Mouse (Mus musculus) adrenal gland, postnatal 10 days (tissue): ENCODE measurements around the gene Mtus2. TPM values are rescaled to one million over a fixed set of nuclear protein-coding genes. Genes with fewer than 3 reads are reported as not detected.

ENCODE experiments used
- DNase-seq: peaks from one replicate; pipeline ENCODE4 v3.0.0; 2021; ENCODE audit warnings: mixed read lengths
- total RNA-seq, 2 experiments: library from RNA; stranded (reverse); gene quantifications; 2 replicates each; pipeline ENCODE4 v1.2.3; 2021

Gene Mtus2
- total RNA-seq, 2 experiments from 2014 or later, result 2.6 to 3.4 TPM

DNA sequence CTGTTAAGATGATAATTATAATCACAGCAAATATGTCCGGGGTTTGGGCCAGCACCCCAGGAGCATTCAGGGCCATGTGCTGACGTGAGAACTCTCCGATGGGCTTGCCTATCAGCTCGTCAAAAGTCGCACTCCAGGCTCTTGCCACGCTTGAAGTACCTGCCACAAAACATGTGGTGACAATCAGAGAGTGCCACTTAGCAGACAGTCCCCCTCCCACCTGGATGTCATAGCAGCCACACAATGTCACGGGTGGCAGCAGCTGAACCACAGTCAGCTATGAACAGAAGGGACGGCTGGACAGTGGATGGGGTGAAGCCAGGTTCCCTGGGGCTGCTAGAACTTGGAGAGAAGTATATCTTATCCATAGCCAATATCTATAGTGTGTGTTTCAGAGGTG, 391.0 kb downstream of the Mtus2 start:
- DNase-seq, result no peak

GRCm38 (mm10) chr5:148349327-148350011, 392.3 kb downstream of the Mtus2 start:
- DNase-seq, result peak; percentile 65

DNA sequence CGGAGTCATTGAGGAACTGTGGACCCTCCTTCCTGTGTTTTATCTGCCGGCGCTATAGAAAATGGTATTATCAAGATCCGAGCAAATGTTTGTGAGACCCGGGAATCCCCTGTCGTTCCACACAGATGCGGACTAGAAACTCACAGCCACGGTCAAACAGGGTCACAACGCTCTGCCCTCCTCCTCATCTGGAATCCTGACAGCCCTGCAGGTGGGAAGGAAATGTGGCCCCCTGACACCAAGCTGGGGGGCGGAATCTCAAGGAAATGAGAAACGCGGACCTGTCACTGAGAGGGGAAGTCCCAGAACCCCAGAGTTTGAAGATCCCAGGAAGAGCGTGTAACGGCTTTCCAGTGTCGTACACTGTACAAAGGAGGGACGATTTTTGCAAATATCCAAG, 396.3 kb downstream of the Mtus2 start:
- no peak for DNase-seq

- DNase-seq, result no peak
Measured at GRCm38 (mm10) chr5:148354536-148354935, 397.4 kb downstream of the Mtus2 start.

DNA sequence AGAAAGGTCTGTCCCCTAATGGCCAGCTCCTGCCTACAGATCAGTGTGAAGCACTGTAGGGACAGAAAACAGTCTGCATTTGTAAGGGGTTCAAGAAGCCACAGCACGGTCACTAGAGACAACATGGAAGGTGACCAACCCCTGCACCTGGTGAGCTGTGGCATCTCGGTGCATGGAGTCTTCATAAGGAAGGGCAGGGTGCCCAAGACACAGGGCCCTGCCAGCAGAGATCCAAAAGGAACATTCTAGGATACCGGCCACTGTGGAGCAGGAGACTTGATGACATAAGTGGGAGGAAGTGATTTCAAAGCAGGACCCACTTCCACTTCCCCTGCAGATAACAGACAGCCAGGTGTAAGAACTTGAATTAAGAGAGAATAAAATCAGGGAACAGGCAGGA, 398.7 kb downstream of the Mtus2 start:
- no peak for DNase-seq

GRCm38 (mm10) chr5:148357168-148357567, 400.0 kb downstream of the Mtus2 start:
- DNase-seq, result no peak

- DNase-seq, result no peak
Measured at GRCm38 (mm10) chr5:148359131-148359530, 402.0 kb downstream of the Mtus2 start.

GRCm38 (mm10) chr5:148360922-148361758, 404.0 kb downstream of the Mtus2 start:
- peak; percentile 82 for DNase-seq

DNA sequence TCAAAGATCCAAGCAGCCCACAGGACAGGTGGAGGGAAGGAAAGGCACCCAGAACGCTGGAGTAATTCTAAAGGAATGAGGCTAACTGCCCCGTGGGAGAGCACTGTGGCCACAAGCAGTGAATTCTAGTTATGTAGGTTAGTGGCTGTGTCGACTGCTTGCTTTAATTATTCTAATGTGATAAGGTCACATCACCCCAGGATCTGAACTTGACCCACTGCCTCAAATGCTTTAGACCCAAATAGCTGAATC, 404.6 kb downstream of the Mtus2 start:
- no peak for DNase-seq

DNA sequence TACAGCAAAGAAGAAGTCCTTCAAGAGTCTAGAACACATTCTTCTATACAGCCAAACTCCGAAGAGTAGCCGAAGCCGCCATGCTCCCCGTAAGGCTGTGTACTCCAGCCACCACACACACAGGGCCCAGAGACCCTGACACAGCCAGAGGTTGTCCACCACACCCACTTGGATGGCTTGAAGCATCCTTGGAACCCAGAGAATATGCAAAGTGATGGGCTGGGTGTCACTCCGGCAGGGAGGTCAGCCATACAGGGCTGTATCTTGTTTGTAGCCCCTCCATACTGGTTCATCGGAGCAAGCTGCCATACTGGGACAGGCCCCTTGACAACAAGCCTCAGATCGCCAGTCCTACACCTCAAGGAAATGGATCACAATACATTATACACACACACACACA, 405.2 kb downstream of the Mtus2 start:
- DNase-seq, result no peak

DNA sequence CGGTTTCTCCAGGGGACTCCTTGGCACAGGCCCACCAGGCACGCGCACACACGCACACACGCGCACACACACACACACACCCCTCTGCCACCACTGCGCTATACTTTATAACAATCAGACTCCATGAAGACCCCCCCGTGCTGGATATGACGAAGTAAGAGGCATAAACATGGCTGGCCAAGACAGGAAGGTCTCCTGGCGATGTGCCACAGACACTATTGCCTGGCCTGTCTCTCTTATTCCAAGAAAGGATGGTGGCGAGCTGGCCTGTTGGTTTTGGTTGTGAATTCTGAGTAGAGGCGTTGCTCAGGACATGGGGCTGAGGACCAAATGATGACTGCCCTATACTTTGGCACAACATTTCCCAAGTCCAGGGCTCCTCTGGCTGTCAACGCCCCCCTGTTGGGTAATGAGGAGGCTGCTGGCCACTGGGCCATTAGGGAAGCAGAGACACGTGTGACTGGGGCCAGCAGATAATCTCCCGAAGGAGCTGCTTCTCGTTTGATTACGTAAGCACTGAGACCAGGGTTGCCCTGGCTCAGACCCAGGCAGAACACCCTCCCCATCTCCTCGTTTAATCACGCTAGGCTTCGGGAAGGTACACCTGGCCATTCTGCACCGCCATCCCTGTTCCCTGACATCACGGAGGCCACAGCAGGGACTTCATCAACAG, 406.5 kb downstream of the Mtus2 start:
- DNase-seq, result no peak

Other genes with a start within 250 kb of the Mtus2 start
- gene Flt1, start 231.3 kb upstream of the Mtus2 start, total RNA-seq, result 10 to 100 TPM; 37.5 to 40.7 TPM
- gene Pomp, start 96.9 kb upstream of the Mtus2 start, total RNA-seq, result 100 to 1,000 TPM; 150 to 160 TPM
- gene Slc46a3, start 62.5 kb upstream of the Mtus2 start, total RNA-seq, result 1 to 10 TPM; 6.8 to 8.4 TPM